Mouse (Mus musculus): ENCODE results near the gene Cry1.
A peak's percentile ranks its signal among the peaks of the same experiment; 100 is the strongest.

The Cry1 gene

GRCm38 (mm10) chr10:85161745-85162351 lies 23.0 kb downstream of the Cry1 start:
- peak; percentile 38 to 40 for DNase-seq (ENCODE audit: low spot score in 2 of 2)

- DNase-seq (ENCODE audit: low spot score in 2 of 2), result no peak
Measured at GRCm38 (mm10) chr10:85159989-85160619, 24.8 kb downstream of the Cry1 start.

- DNase-seq (ENCODE audit: low spot score in 2 of 2), result no peak
Measured at GRCm38 (mm10) chr10:85157451-85157850, 27.4 kb downstream of the Cry1 start.

GRCm38 (mm10) chr10:85154195-85154594 lies 30.7 kb downstream of the Cry1 start:
- DNase-seq (ENCODE audit: low spot score in 2 of 2), result peak in 1 of 2 experiments; percentile 48

- DNase-seq (ENCODE audit: low spot score in 2 of 2), result no peak
Measured at GRCm38 (mm10) chr10:85149226-85149625, 35.6 kb downstream of the Cry1 start.

GRCm38 (mm10) chr10:85146282-85146681 lies 38.6 kb downstream of the Cry1 start:
- no peak for DNase-seq (ENCODE audit: low spot score in 2 of 2)

GRCm38 (mm10) chr10:85141465-85141864 lies 43.4 kb downstream of the Cry1 start:
- DNase-seq (ENCODE audit: low spot score in 2 of 2), result no peak

- DNase-seq (ENCODE audit: low spot score in 2 of 2), result no peak
Measured at GRCm38 (mm10) chr10:85136573-85136972, 48.3 kb downstream of the Cry1 start.

- no peak for DNase-seq (ENCODE audit: low spot score in 2 of 2)
Measured at GRCm38 (mm10) chr10:85128453-85128852, 56.4 kb downstream of the Cry1 start.

GRCm38 (mm10) chr10:85127395-85128287 lies 57.2 kb downstream of the Cry1 start, which contains the start of gene Mterf2:
Gene Mterf2, minus strand, starts transcription at chr10:85128027.
- DNase-seq (ENCODE audit: low spot score in 2 of 2), result peak; percentile 96

GRCm38 (mm10) chr10:85125184-85125583 lies 59.7 kb downstream of the Cry1 start:
- DNase-seq (ENCODE audit: low spot score in 2 of 2), result no peak

GRCm38 (mm10) chr10:85114409-85114808 lies 70.5 kb downstream of the Cry1 start:
- no peak for DNase-seq (ENCODE audit: low spot score in 2 of 2)

- DNase-seq (ENCODE audit: low spot score in 2 of 2), result peak; percentile 17 to 23
Measured at GRCm38 (mm10) chr10:85103085-85103885, 81.6 kb downstream of the Cry1 start.

GRCm38 (mm10) chr10:85102247-85103084 lies 82.4 kb downstream of the Cry1 start, which contains the start of the genes Fhl4 and Tmem263:
Gene Fhl4, minus strand, starts transcription at chr10:85102495.
Gene Tmem263, plus strand, starts transcription at chr10:85102627.
- DNase-seq (ENCODE audit: low spot score in 2 of 2), result peak; percentile 80 to 87

GRCm38 (mm10) chr10:85101841-85102240 lies 83.0 kb downstream of the Cry1 start:
- DNase-seq (ENCODE audit: low spot score in 2 of 2), result peak in 1 of 2 experiments; percentile 19

Data from heart, adult 9 months (tissue).